Mouse (Mus musculus) neural tube, embryonic 14.5 days (tissue): ENCODE data around the gene Wscd1. TPM values are rescaled to one million over a fixed set of nuclear protein-coding genes. Genes with fewer than 3 reads are reported as not detected.

Experiments
- ATAC-seq: fragments of 200-750 bp; cut with Nextera tagmentation; 2 replicates; pipeline ENCODE4 v1.8.0; 2017; ENCODE audit warnings: low read depth, mild to moderate bottlenecking, moderate TSS enrichment, moderate library complexity
- H3K27ac ChIP-seq: fragments of 300-500 bp; sonication (generic); 2 replicates; pipeline ENCODE4 v1.5.1; 2014; ENCODE audit warnings: low read depth, mild to moderate bottlenecking, control low read depth, low read length, moderate library complexity, mixed read lengths
- H3K27me3 ChIP-seq: fragments of 300-500 bp; sonication (generic); 2 replicates; pipeline ENCODE4 v1.6.1; 2014; ENCODE audit warnings: low read length; ENCODE audit not compliant: control insufficient read depth, insufficient read depth
- H3K36me3 ChIP-seq: fragments of 300-500 bp; sonication (generic); 2 replicates; pipeline ENCODE4 v1.6.1; 2014; ENCODE audit warnings: low read length, mixed read lengths; ENCODE audit not compliant: control insufficient read depth, insufficient read depth
- H3K4me1 ChIP-seq: fragments of 300-500 bp; sonication (generic); 2 replicates; pipeline ENCODE4 v1.6.1; 2014; ENCODE audit warnings: low read length; ENCODE audit not compliant: control insufficient read depth, insufficient read depth
- H3K4me2 ChIP-seq: fragments of 300-500 bp; sonication (generic); 2 replicates; pipeline ENCODE4 v1.6.1; 2014; ENCODE audit warnings: mild to moderate bottlenecking, low read depth, low read length, control low read depth
- H3K4me3 ChIP-seq: fragments of 300-500 bp; sonication (generic); 2 replicates; pipeline ENCODE4 v1.5.1; 2014; ENCODE audit warnings: low read depth, low read length, control low read depth, mixed read lengths
- H3K9ac ChIP-seq: fragments of 300-500 bp; sonication (generic); replicated peaks from 2 replicates; pipeline ENCODE4 v1.6.1; 2014; ENCODE audit warnings: low read depth, mild to moderate bottlenecking, control low read depth, low read length, mixed read lengths
- H3K9me3 ChIP-seq: fragments of 300-500 bp; sonication (generic); 2 replicates; pipeline ENCODE4 v1.6.1; 2016; ENCODE audit warnings: low read length; ENCODE audit not compliant: control insufficient read depth
- WGBS: fragments of 180-500 bp; shearing (Covaris S2); extraction: QIAGEN DNeasy Blood & Tissue Kit; methylation state at CpG from one replicate; pipeline ENCODE4 v1.1.7; 2014; 5-methylcytosine and 5-hydroxymethylcytosine counted together
- polyA plus RNA-seq: library from polyadenylated mRNA; unstranded; fragments of >200 nt; fragmentation: Nextera tagmentation; extraction: Ambion mirVana; gene quantifications from 2 replicates; pipeline ENCODE4 v1.2.1, GENCODE M21; 2014

Gene Wscd1
- polyA plus RNA-seq, 1 experiment from 2014 or later = 44.1 TPM

DNA sequence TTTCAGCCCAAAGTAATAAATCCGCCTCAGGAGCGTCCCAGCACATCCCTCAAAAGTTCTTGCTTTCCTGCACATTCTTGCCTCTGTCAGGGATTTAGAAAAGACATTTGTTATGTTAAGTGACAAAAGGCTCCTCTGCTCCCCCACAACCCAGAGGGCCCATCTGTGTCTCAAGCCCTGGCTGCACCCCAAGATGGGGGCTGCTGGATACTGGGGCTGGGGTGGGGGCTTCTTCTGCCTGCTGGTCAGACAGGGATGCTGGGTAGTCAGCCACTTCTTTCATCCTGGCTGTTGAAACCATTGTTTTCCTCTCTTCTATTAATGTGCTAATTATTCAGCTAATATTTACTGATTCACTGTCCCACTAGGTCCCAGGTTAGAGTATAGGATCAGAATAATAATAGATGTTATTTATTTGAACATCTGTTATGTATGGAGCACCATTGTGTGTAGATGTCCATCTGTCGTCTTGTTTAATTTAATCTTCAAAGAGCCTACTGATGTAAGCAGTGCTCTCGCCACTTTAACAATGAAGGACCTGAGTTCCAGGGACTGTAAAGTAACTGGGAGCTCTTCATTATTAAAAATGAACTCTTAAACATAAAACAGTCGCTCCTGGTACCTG, 14.0 kb downstream of the Wscd1 start:
- H3K36me3 ChIP-seq = 0 out of 2 replicates have a peak, but pooled peaks cover 5% of the 10 kb centered on the region
- H3K9me3 ChIP-seq = no peaks in the 10 kb centered on the region
- peak; percentile 69; the same call in 1 of the 2 replicates for ATAC-seq
- no peak overlapping the region for H3K9ac ChIP-seq
- H3K4me3 ChIP-seq = no peak overlapping the region
- WGBS = 14% methylated on average over 5 of the region's 5 CpGs
- peaks cover 12% of the 10 kb centered on the region; the same call in 1 of the 2 replicates for H3K4me1 ChIP-seq
- H3K27me3 ChIP-seq = no peaks in the 10 kb centered on the region
- peak overlapping the region; percentile 10; the same call in 1 of the 2 replicates for H3K27ac ChIP-seq
- H3K4me2 ChIP-seq = no peak overlapping the region

DNA sequence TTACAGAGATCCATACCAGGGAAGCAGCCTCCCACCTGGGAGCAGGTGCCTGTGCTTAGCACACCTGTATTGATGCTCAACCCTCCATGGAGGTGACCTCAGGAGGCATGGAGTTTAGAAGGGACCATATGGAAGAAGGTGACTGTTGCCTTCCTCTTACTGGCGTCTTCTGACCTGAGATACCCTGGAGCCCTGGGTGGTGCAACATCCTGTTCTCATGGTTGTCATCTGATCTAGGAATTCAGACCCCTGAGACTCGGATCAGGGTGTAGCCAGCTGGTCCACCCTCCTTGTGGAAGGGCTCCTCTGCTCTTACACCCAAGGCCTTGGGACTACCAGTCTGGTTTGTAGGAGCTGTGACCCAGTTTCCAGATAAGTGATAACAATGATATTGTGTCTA, 15.0 kb downstream of the Wscd1 start:
- H3K36me3 ChIP-seq = peaks cover 6% of the 10 kb centered on the region; the same call in 1 of the 2 replicates
- no peaks in the 10 kb centered on the region for H3K9me3 ChIP-seq
- peaks cover 8% of the 10 kb centered on the region; the same call in 1 of the 2 replicates for H3K4me1 ChIP-seq
- no peak for ATAC-seq
- no peak overlapping the region for H3K9ac ChIP-seq
- H3K27ac ChIP-seq = no peak overlapping the region
- H3K27me3 ChIP-seq = no peaks in the 10 kb centered on the region
- 86% methylated on average over 2 of the region's 2 CpGs for WGBS
- no peak overlapping the region for H3K4me2 ChIP-seq
- no peak overlapping the region for H3K4me3 ChIP-seq

DNA sequence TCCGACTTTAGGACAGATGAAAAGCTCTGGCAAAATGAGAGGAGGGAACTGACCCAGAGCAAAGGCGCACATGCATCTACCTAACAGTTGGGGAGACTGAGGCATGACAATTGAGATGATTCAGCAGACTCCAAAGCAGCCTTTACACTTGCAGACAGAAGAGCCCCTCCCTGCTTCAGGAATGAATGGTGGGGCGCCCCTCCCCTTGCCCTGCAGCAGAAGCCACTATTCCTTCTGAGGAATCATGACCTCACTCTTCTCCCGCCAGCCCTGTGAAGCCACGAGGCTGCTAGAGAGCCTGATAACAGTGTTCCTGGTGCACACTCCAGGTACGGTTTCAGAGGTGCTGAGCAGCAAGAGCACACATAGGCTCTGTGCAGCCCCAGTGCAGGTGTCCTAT, 15.6 kb downstream of the Wscd1 start:
- no peak for ATAC-seq
- Histone ChIP-seq H3K9me3 (no peaks in the 10 kb centered on the region), H3K4me3 (no peak overlapping the region), H3K9ac (no peak overlapping the region), H3K4me2 (no peak overlapping the region), H3K4me1 (peaks cover 8% of the 10 kb centered on the region; the same call in 1 of the 2 replicates), H3K36me3 (peaks cover 6% of the 10 kb centered on the region; the same call in 1 of the 2 replicates), H3K27ac (no peak overlapping the region), H3K27me3 (no peaks in the 10 kb centered on the region)
- WGBS = 72% methylated on average over 6 of the region's 6 CpGs

GRCm38 (mm10) chr11:71766380-71766779, 16.7 kb downstream of the Wscd1 start:
- 100% methylated on average over 1 of the region's 1 CpGs for WGBS

DNA sequence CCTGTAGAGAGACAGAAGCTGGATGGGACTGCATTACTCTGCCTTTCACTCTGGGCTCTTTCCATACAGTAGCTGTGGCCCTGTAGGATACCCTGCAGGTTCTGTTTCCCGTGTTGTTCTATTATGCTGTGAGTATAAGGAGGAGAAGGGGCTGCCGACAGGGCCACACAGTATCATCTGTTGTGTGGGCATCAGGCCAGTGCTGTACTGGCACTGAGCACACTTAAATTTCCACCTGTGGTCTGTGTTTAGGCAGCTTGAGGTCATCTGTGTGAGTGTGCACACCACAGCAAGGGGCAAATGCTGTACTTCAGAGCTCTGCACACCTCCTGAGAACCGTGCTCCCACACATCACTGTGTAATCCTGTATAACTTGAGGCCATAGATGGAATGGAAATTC, 18.0 kb downstream of the Wscd1 start:
- H3K9me3 ChIP-seq = no peaks in the 10 kb centered on the region
- H3K27me3 ChIP-seq = no peaks in the 10 kb centered on the region
- H3K27ac ChIP-seq = no peak overlapping the region
- H3K9ac ChIP-seq = no peak overlapping the region
- no peak overlapping the region for H3K4me3 ChIP-seq
- peaks cover 9% of the 10 kb centered on the region; the same call in 1 of the 2 replicates for H3K4me1 ChIP-seq
- 62% methylated on average over 3 of the region's 3 CpGs for WGBS
- H3K36me3 ChIP-seq = peaks cover 6% of the 10 kb centered on the region; the same call in 1 of the 2 replicates
- H3K4me2 ChIP-seq = no peak overlapping the region
- ATAC-seq = no peak

More at GRCm38 (mm10) chr11:71766380-71766779, 16.7 kb downstream of the Wscd1 start:
- Histone ChIP-seq H3K9me3 (no peaks in the 10 kb centered on the region), H3K27me3 (no peaks in the 10 kb centered on the region), H3K4me3 (no peak overlapping the region), H3K4me1 (peaks cover 8% of the 10 kb centered on the region; the same call in 1 of the 2 replicates), H3K9ac (no peak overlapping the region), H3K4me2 (no peak overlapping the region), H3K27ac (no peak overlapping the region), H3K36me3 (peaks cover 6% of the 10 kb centered on the region; the same call in 1 of the 2 replicates)
- ATAC-seq = no peak

DNA sequence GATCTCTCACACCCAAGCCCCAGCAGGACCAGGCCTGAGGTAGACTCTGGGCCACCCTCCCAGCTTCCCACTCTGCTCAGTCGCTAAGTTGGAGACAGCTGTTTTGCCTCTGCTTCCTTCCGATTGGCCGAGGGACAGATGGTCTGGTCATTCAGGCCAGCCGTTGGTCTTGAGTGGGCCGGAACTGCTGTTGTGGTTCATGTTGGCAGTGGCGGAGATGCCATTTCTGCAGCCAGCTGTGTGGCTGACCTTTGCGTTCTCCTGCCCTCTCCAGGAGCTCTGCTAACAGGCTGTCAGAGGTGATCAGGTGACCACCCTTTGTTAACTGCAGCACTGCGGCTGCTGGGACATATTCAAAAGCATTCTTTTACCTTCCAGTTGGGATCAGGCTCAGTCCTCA, 20.0 kb downstream of the Wscd1 start:
- ATAC-seq = no peak
- Histone ChIP-seq H3K27ac (no peak overlapping the region), H3K9ac (no peak overlapping the region), H3K4me3 (no peak overlapping the region), H3K27me3 (no peaks in the 10 kb centered on the region), H3K4me1 (peaks cover 3% of the 10 kb centered on the region; the same call in 1 of the 2 replicates), H3K4me2 (no peak overlapping the region), H3K36me3 (peaks cover 6% of the 10 kb centered on the region; the same call in 1 of the 2 replicates), H3K9me3 (no peaks in the 10 kb centered on the region)
- WGBS = 62% methylated on average over 8 of the region's 8 CpGs

DNA sequence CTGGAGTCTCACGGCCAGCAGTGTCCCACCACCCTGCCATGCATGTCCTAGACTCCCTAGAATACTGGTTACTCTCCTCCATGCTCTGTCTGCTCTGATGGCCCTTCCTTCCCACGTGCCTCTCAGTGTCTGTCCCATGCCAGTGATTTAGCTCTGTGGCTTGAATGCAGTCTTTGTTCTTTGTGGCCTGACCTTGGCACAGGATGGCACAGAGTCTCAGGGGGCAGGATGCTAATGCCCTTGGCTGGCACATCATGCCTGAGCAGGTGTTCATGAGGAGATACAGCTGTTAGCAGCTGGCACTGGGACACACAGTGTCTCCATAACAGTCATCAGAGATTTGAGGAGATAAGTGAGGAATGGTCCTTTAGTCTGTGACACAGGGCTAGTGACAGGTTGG, 20.8 kb downstream of the Wscd1 start:
- no peaks in the 10 kb centered on the region for H3K27me3 ChIP-seq
- H3K27ac ChIP-seq = no peak overlapping the region
- H3K9me3 ChIP-seq = no peaks in the 10 kb centered on the region
- H3K9ac ChIP-seq = no peak overlapping the region
- 39% methylated on average over 2 of the region's 2 CpGs for WGBS
- peaks cover 3% of the 10 kb centered on the region; the same call in 1 of the 2 replicates for H3K4me1 ChIP-seq
- no peak for ATAC-seq
- H3K4me3 ChIP-seq = no peak overlapping the region
- H3K4me2 ChIP-seq = no peak overlapping the region
- H3K36me3 ChIP-seq = peaks cover 6% of the 10 kb centered on the region; the same call in 1 of the 2 replicates

- no peak overlapping the region for H3K9ac ChIP-seq
- H3K27me3 ChIP-seq = no peaks in the 10 kb centered on the region
- WGBS = 87% methylated on average over 7 of the region's 7 CpGs
- no peak for ATAC-seq
- H3K4me1 ChIP-seq = peaks cover 3% of the 10 kb centered on the region; the same call in 1 of the 2 replicates
- no peak overlapping the region for H3K27ac ChIP-seq
- no peak overlapping the region for H3K4me3 ChIP-seq
- no peak overlapping the region for H3K4me2 ChIP-seq
- peaks cover 6% of the 10 kb centered on the region; the same call in 1 of the 2 replicates for H3K36me3 ChIP-seq
- no peaks in the 10 kb centered on the region for H3K9me3 ChIP-seq
These were observed 21.4 kb downstream of the Wscd1 start for GRCm38 (mm10) chr11:71771074-71771473.

GRCm38 (mm10) chr11:71772056-71772455, 22.3 kb downstream of the Wscd1 start:
- Histone ChIP-seq H3K9ac (no peak overlapping the region), H3K4me2 (no peak overlapping the region), H3K27me3 (no peaks in the 10 kb centered on the region), H3K9me3 (no peaks in the 10 kb centered on the region), H3K36me3 (peaks cover 6% of the 10 kb centered on the region; the same call in 1 of the 2 replicates), H3K4me3 (no peak overlapping the region), H3K27ac (no peak overlapping the region), H3K4me1 (peaks cover 3% of the 10 kb centered on the region; the same call in 1 of the 2 replicates)
- ATAC-seq = no peak
- WGBS = 45% methylated on average over 6 of the region's 6 CpGs
